Mouse (Mus musculus) MEL (cell line): Measurements from ENCODE around the gene Vmn1r12.

Source experiments
- KAT2A ChIP-seq: conservative IDR thresholded peaks from 2 replicates; pipeline ENCODE4 v1.6.1; 2012; ENCODE audit warnings: low read depth, low read length, improper control_type of control experiment, inconsistent platforms
- MAZ ChIP-seq: IDR thresholded peaks from 2 replicates; pipeline ENCODE4 v1.6.1; 2012; ENCODE audit warnings: low read depth, mild to moderate bottlenecking, inconsistent platforms, low read length, improper control_type of control experiment
- POLR2A ChIP-seq, 2 experiments: IDR thresholded peaks; 2 replicates each; pipeline ENCODE4 v1.6.1; 2011 to 2012; ENCODE audit warnings: low read length in 2 of 2, mild to moderate bottlenecking in 2 of 2, control low read depth in 1 of 2, improper control_type of control experiment in 1 of 2, low read depth in 1 of 2, moderate library complexity in 1 of 2; ENCODE audit not compliant: control insufficient read depth in 1 of 2, insufficient read depth in 1 of 2, poor library complexity in 1 of 2
- TCF12 ChIP-seq: IDR thresholded peaks from 2 replicates; pipeline ENCODE4 v1.6.1; 2014; ENCODE audit warnings: low read depth, mild to moderate bottlenecking, inconsistent platforms, low read length, improper control_type of control experiment, moderate library complexity
- USF1 ChIP-seq: IDR thresholded peaks from 2 replicates; pipeline ENCODE4 v1.6.1; 2014; ENCODE audit warnings: low read depth, mild to moderate bottlenecking, inconsistent platforms, low read length, improper control_type of control experiment, moderate library complexity

- no peak for TF ChIP-seq POLR2A (IDR thresholded peaks at IDR 0.05; ENCODE audit: control insufficient read depth in 1 of 2, insufficient read depth in 1 of 2, low read depth in 1 of 2, low read length in 2 of 2, poor library complexity in 1 of 2)
- no peak for TF ChIP-seq TCF12
- TF ChIP-seq KAT2A, result no peak
- TF ChIP-seq USF1, result no peak
- no peak for TF ChIP-seq MAZ
These were observed 23.6 kb upstream of the Vmn1r12 start, which contains the start of gene Vmn1r11 for GRCm38 (mm10) chr6:57133155-57133554.
